In the genomic region with DNA sequence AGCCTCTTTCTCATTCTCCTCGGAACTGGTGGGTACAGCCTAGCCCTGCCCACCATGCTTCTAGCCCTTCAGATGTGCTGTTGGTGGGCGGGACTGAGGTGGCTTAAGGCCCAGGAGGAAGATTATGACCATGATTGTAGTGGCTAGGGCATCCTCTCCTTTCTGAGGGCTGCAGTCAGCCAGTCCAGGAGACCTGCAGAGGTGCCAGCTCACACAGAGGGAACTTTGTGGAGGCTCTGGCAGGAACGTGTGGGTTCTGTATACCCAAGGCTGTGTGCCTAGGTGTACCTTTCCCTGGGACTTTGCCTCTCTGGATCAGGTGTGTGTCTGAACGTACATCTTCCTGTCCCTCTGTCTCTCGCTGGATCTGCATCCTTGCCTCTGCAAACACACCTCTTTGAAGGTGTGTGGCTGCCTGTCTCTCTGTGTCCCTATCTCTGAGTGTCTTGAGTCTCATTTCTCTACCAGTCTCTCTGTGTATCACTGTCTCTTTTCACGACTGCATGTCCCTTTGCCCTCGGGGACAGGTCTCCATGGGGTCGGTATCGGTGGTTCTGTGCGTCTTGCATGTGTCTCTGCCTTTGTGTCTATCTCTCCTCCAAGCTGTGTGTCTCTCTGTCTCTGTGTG, we compare ENCODE assay signal across 8 mouse cellular contexts. TPM values are rescaled to one million over a fixed set of nuclear protein-coding genes. Genes with fewer than 3 reads are reported as not detected.
DNase-seq lines count a peak whose midpoint lies in the region; ATAC-seq and TF ChIP-seq lines count a peak whose summit lies in the region.

No protein-coding gene starts in this region.

- H3K4me2 ChIP-seq in heart, postnatal 0 days (ENCODE audit: low read depth, low read length): peak overlapping the region; percentile 92
- peak overlapping the region; percentile 55 for H3K4me2 ChIP-seq in midbrain, embryonic 11.5 days

- H3K9me3 ChIP-seq in megakaryocyte, embryonic 14.5 days: peaks cover 32% of the 10 kb centered on the region
- no peaks in the 10 kb centered on the region for H3K9me3 ChIP-seq in heart, postnatal 0 days (replicated peaks; ENCODE audit: control insufficient read depth, low read length)
- H3K9me3 ChIP-seq in midbrain, embryonic 11.5 days (ENCODE audit: control insufficient read depth, low read length): no peaks in the 10 kb centered on the region

- no peak for TF ChIP-seq CTCF in heart, postnatal 0 days (IDR thresholded peaks at IDR 0.05; ENCODE audit: low read depth)

- no peak for TF ChIP-seq EP300 in heart, postnatal 0 days (IDR thresholded peaks at IDR 0.05; ENCODE audit: low read depth)

- 29% methylated on average over 10 of the region's 10 CpGs for WGBS in heart, postnatal 0 days
- 7% methylated on average over 10 of the region's 10 CpGs for WGBS in midbrain, embryonic 11.5 days

- peak overlapping the region; percentile 19; the same call in 1 of the 2 replicates for H3K27ac ChIP-seq in heart, postnatal 0 days (ENCODE audit: low read depth)
- H3K27ac ChIP-seq in midbrain, embryonic 11.5 days (ENCODE audit: low read depth, low read length): no peak overlapping the region

- DNase-seq in embryo, embryonic 10.5 days (ENCODE audit: low spot score): peak; percentile 50
- DNase-seq in embryo, embryonic 10 days (ENCODE audit: low spot score): no peak
- no peak for DNase-seq in heart, postnatal 0 days (ENCODE audit: low spot score)
- peak; percentile 95 for DNase-seq in midbrain, embryonic 11.5 days (ENCODE audit: low spot score, missing footprints)
- no peak for DNase-seq in layer of hippocampus, postnatal 36 days
- DNase-seq in embryo, embryonic 9.5 days (ENCODE audit: extremely low spot score): no peak

- H3K9ac ChIP-seq in heart, postnatal 0 days (replicated peaks; ENCODE audit: low read depth, low read length): peak overlapping the region; percentile 68
- peak overlapping the region; percentile 97 for H3K9ac ChIP-seq in midbrain, embryonic 11.5 days (ENCODE audit: low read length)

- no peaks in the 10 kb centered on the region for H3K36me3 ChIP-seq in megakaryocyte, embryonic 14.5 days (replicated peaks; ENCODE audit: low read length)
- no peaks in the 10 kb centered on the region for H3K36me3 ChIP-seq in heart, postnatal 0 days (replicated peaks; ENCODE audit: control insufficient read depth, insufficient read depth, low read length)
- H3K36me3 ChIP-seq in midbrain, embryonic 11.5 days (ENCODE audit: control insufficient read depth, insufficient read depth, low read length): no peaks in the 10 kb centered on the region

- H3K27me3 ChIP-seq in megakaryocyte, embryonic 14.5 days (replicated peaks): peaks cover 79% of the 10 kb centered on the region
- peaks cover 19% of the 10 kb centered on the region; the same call in 1 of the 2 replicates for H3K27me3 ChIP-seq in heart, postnatal 0 days (ENCODE audit: control insufficient read depth, insufficient read depth, low read length)
- peaks cover 2% of the 10 kb centered on the region; the same call in 1 of the 2 replicates for H3K27me3 ChIP-seq in midbrain, embryonic 11.5 days (ENCODE audit: control insufficient read depth, insufficient read depth, low read length)

- H3K4me1 ChIP-seq in megakaryocyte, embryonic 14.5 days: peaks cover 21% of the 10 kb centered on the region
- H3K4me1 ChIP-seq in heart, postnatal 0 days (ENCODE audit: control insufficient read depth, insufficient read depth): peaks cover 8% of the 10 kb centered on the region; the same call in 1 of the 2 replicates
- peaks cover 34% of the 10 kb centered on the region for H3K4me1 ChIP-seq in midbrain, embryonic 11.5 days (ENCODE audit: control insufficient read depth, insufficient read depth, low read length)

- H3K4me3 ChIP-seq in megakaryocyte, embryonic 14.5 days (replicated peaks): peak overlapping the region; percentile 86
- peak overlapping the region; percentile 62 for H3K4me3 ChIP-seq in heart, postnatal 0 days (ENCODE audit: low read depth, low read length)
- peak overlapping the region; percentile 67 for H3K4me3 ChIP-seq in midbrain, embryonic 11.5 days (ENCODE audit: low read depth, low read length)

- no peak for ATAC-seq in megakaryocyte, adult 5-6 weeks (ENCODE audit: poor library complexity, severe bottlenecking)
- no peak for ATAC-seq in heart, postnatal 0 days (ENCODE audit: insufficient read depth, low read depth)
- no peak for ATAC-seq in midbrain, embryonic 11.5 days (ENCODE audit: low FRiP score)

RNA-seq across cellular contexts. Expression of a gene that starts 0.8 kb away (rescaled TPM):
- 0.39 TPM in 1 of 2 replicates, not detected in the other for polyA plus RNA-seq in megakaryocyte, embryonic 14.5 days (2012; ENCODE audit: insufficient read depth, low replicate concordance)
- not detected in 2 replicates for total RNA-seq in megakaryocyte, adult 5-6 weeks (2015)
- not detected in 2 replicates for total RNA-seq in megakaryocyte, adult 5-6 weeks (2017)
- 5.8 and 12.7 TPM in 2 replicates for total RNA-seq in heart, postnatal 0 days (2014; rRNA removed; ENCODE audit: low replicate concordance)
- 4.0 and 4.3 TPM in 2 replicates for polyA plus RNA-seq in heart, postnatal 0 days (2015; fragmentation: Nextera tagmentation; extraction: Ambion mirVana)
- polyA plus RNA-seq in midbrain, embryonic 11.5 days (2014; fragmentation: Nextera tagmentation; extraction: Ambion mirVana): 30.4 and 32.9 TPM in 2 replicates
- 10 to 100 TPM; 60.2 to 64.3 TPM for total RNA-seq in layer of hippocampus, postnatal 36 days (2021)

RNA-seq across cellular contexts. Expression of a gene that starts 57.6 kb away (rescaled TPM):
- 3.6 and 10.6 TPM in 2 replicates for polyA plus RNA-seq in megakaryocyte, embryonic 14.5 days (2012; ENCODE audit: insufficient read depth, low replicate concordance)
- total RNA-seq in megakaryocyte, adult 5-6 weeks (2015): not detected in 2 replicates
- not detected in 2 replicates for total RNA-seq in megakaryocyte, adult 5-6 weeks (2017)
- total RNA-seq in heart, postnatal 0 days (2014; rRNA removed; ENCODE audit: low replicate concordance): 0.31 TPM in 1 of 2 replicates, not detected in the other
- 0.38 and 0.41 TPM in 2 replicates for polyA plus RNA-seq in heart, postnatal 0 days (2015; fragmentation: Nextera tagmentation; extraction: Ambion mirVana)
- polyA plus RNA-seq in midbrain, embryonic 11.5 days (2014; fragmentation: Nextera tagmentation; extraction: Ambion mirVana): 25.7 and 33.8 TPM in 2 replicates
- 10 to 100 TPM; 90.8 to 97.6 TPM for total RNA-seq in layer of hippocampus, postnatal 36 days (2021)

Comparison
In these comparisons a context has a peak if more than half of its experiments do, and no peak if none do; other contexts are left out.
1. DNase-seq: peak in embryo, embryonic 10.5 days (single experiment) and midbrain, embryonic 11.5 days (single experiment); none in embryo, embryonic 10 days (single experiment), heart, postnatal 0 days (single experiment), layer of hippocampus, postnatal 36 days (0 of 2) and embryo, embryonic 9.5 days (single experiment).
2. RNA of a gene that starts 57.6 kb away (total RNA-seq): 90.8 to 97.6 TPM in layer of hippocampus, postnatal 36 days; not detected in megakaryocyte, adult 5-6 weeks and 0.31 TPM in heart, postnatal 0 days; every median in the first group is over 10 times any median in the second.
3. Peak in every context shown above with its lines, with median percentiles within 50 percentile points of each other: H3K4me3 ChIP-seq.